Mouse (Mus musculus): ENCODE results near the gene Rasa4.

DNA sequence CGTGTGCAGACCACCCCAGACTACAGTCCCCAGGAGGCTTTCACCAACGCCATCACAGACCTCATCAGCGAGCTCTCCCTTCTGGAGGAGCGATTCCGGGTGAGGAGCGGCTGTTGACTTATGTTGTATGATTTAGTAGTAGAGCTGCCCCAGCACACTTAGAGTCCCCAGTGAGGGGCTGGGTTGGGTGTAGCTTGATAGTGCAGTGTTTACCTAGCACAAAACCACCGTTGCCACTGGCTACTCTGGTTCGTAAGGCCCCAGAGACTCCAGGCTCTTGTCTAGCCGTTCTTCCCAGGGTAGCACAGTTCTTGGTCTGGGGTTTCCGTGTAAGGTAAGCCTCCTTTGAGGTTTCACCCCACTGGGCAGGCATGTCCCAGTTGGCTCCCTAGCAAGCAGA is 38.4 kb downstream of the Rasa4 start:
- TF ChIP-seq CTCF (conservative IDR thresholded peaks at IDR 0.05; ENCODE audit: low read length) (no peak), POU5F1 (IDR thresholded peaks at IDR 0.05; ENCODE audit: borderline replicate concordance, low read length) (no peak), NANOG (IDR thresholded peaks at IDR 0.05; ENCODE audit: borderline replicate concordance, low read length) (no peak)

Data from E14TG2a.4 (cell line).